Mouse (Mus musculus) right cerebral cortex, postnatal 36 days (tissue): Measurements from ENCODE around the gene Slbp.

Source experiments
- DNase-seq, 2 experiments: peaks; one replicate each; pipeline ENCODE4 v3.0.0; 2022; ENCODE audit warnings: low spot score in 2 of 2, mixed read lengths in 1 of 2

Slbp gene

GRCm38 (mm10) chr5:33651921-33652782, at the start of gene Slbp:
Gene Slbp, minus strand, starts transcription at chr5:33652574.
- peak; percentile 93 to 96 for DNase-seq

- no peak for DNase-seq
These were observed 49.5 kb upstream of the Slbp start for GRCm38 (mm10) chr5:33701832-33702231.

GRCm38 (mm10) chr5:33700010-33700409, 47.6 kb upstream of the Slbp start:
- DNase-seq: no peak

DNA sequence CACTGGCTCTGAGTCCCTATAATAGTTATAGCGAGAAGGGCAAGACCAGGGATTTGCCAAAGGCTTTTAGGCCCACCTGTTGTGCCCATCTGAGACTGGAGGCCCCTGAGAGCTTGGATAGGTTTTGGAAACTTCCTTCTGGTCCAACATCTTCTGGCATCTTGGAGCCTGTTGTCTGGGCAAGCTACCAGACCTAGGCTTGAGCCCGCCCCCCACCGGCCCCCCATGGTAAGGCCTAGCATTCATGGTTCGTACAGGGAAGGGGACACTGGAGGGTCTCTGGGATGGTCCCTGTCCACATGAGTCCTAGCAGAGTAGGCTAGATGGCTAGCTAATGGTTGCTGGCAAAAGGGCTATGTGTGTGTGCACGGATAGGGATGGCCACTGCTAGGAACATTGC, 46.3 kb upstream of the Slbp start:
- DNase-seq: no peak

- peak; percentile 44 to 64 for DNase-seq
These were observed 45.7 kb upstream of the Slbp start for GRCm38 (mm10) chr5:33697947-33698512.

- no peak for DNase-seq
These were observed 45.2 kb upstream of the Slbp start for GRCm38 (mm10) chr5:33697534-33697933.

DNA sequence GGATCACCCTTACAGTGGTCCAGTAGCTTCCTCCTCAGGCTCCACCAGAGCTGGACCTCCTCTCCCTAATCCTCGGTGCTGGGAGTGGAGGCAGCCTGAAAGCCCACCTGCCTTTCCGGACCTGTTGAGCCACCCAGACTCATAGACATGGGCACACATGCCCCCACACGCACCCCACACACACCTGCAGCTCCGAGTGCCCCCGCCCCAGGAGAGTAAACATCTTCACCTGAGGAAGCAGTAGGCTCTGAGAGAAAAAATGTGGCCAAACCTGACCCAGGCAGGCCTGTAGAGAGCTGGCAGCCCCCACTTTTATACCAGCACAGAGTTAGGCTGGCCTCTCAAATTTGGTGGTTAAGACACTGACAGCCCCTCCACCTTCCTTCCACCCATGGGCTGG, 44.1 kb upstream of the Slbp start:
- no peak for DNase-seq

GRCm38 (mm10) chr5:33695718-33696121, 43.3 kb upstream of the Slbp start:
- no peak for DNase-seq

GRCm38 (mm10) chr5:33694848-33695717, 42.7 kb upstream of the Slbp start:
- DNase-seq: peak in 1 of 2 experiments; percentile 29

- no peak for DNase-seq
These were observed 42.1 kb upstream of the Slbp start for GRCm38 (mm10) chr5:33694461-33694847.

GRCm38 (mm10) chr5:33692393-33692792, 40.0 kb upstream of the Slbp start:
- no peak for DNase-seq

- DNase-seq: no peak
These were observed 37.7 kb upstream of the Slbp start for GRCm38 (mm10) chr5:33689852-33690645.

DNA sequence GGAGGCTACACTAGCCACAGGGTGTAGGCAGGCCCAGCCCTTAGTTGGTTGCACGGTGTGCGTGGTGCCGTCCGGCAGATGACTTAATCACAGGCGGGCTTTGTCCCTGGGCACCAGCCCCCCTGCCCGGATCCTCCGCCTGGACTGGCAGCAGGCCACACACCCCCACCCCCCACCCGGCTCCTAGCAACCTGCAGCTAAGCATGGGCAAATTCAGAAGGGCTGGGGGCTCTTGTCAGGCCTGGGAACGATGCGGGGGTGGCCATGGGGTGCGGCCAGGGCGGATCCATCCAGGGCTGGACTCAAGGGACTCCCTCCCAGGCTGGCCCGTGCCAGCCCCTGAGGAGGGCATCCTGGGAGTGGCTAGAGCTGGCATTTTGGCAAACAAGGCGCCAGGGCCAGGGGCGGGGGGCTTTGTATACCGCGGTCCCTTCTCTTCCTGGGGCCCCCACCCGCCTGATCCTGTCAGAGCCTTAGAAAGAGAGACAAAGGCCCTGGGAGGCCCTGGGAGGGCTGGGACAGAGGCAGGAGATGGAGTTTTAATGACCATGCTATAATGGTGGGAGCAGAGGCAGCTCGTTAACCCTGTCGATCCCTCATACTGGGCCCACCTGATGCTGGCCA, 37.0 kb upstream of the Slbp start:
- DNase-seq: no peak

GRCm38 (mm10) chr5:33688278-33689220, 36.2 kb upstream of the Slbp start:
- no peak for DNase-seq

DNA sequence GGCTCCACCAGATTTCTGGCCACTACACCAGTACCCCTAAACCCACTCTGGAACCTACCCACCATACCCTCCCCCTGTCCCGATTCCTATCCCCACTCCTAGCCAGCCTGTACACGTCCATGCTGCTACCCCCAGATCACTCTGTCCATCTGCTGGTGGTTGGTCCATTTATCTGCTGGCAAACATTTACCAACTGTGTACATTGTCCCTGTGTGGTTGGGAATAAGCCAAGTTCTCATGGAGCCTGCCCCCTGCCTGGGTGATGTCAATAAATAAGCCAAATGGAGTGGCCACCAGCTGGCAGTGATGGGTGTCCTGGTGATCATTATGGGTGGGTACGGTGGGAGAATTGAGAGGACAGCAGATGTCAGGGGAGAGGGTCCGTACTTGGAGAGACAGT, 34.8 kb upstream of the Slbp start:
- DNase-seq: no peak

GRCm38 (mm10) chr5:33684932-33685331, 32.6 kb upstream of the Slbp start:
- no peak for DNase-seq

DNA sequence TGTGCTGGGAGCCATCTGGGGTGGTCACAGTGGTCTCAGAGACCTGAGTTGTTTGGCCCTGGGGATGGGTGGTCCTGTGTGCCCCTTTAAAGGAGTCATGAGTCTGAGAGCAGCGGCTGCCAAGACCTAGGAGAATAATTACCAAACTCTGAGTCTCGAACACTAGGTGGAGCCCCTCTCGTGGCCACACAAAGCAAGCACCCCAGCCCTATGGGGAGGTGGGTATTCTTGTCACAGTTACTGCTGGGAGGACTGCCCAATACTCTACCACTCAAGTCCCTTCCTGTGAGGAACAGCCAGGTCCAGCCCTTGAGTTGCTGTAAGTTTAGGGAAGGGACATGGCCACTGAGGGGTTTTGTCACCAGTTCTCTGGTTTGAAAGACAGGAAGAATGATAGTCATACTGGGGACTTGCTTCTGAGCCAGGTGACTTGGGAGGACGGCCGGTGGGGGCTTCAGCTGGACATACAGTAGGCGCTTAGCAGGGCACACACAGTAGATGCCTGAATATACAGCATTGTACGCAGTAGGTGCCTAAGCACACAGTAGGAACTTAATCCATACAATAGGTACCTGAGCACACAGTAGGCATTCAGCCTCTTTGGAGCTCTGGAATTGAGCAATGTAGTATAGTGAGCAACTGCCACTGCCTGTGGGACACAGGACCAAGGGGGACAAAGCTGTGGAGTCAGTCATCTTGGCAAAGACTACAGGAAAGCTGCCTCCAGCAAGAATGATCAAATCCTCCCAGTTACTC, 31.7 kb upstream of the Slbp start:
- no peak for DNase-seq

- DNase-seq: no peak
These were observed 30.6 kb upstream of the Slbp start for GRCm38 (mm10) chr5:33682963-33683362.
